In genomic region chr2:152788892-152789421, GRCm38 (mm10) we compare ENCODE assay signal across 8 mouse cellular contexts. TPM values are rescaled to one million over a fixed set of nuclear protein-coding genes. Genes with fewer than 3 reads are reported as not detected.
DNase-seq lines count a peak whose midpoint lies in the region; TF ChIP-seq lines count a peak whose summit lies in the region.

No protein-coding gene starts in this region.

- H3K27ac ChIP-seq in gastrocnemius, adult 2 months, result peak overlapping the region; percentile 95
- peak overlapping the region; percentile 86 for H3K27ac ChIP-seq in bone marrow, adult 2 months (ENCODE audit: control insufficient read depth, insufficient read depth, low read depth, low read length, poor library complexity)
- H3K27ac ChIP-seq in heart, embryonic 10.5 days, result peak overlapping the region; percentile 91
- H3K27ac ChIP-seq in spleen, adult 2 months (ENCODE audit: insufficient read depth, low read length), result peak overlapping the region; percentile 82

- intact Hi-C loops in gastrocnemius, adult 2 months (cut with DNase I), result loop anchor here (2.0 to 5.0 kb wide), 2 partner anchors 30 to 52 kb away; partner anchors contain the start of gene Id1

- TF ChIP-seq CTCF in gastrocnemius, adult 2 months (IDR thresholded peaks at IDR 0.05), result no peak
- TF ChIP-seq CTCF in bone marrow, adult 2 months (IDR thresholded peaks at IDR 0.05; ENCODE audit: control insufficient read depth, insufficient read depth, low read length), result no peak
- no peak for TF ChIP-seq CTCF in lung, adult 2 months (IDR thresholded peaks at IDR 0.05; ENCODE audit: insufficient read depth, low read length)
- TF ChIP-seq CTCF in spleen, adult 2 months (IDR thresholded peaks at IDR 0.05; ENCODE audit: extremely low read depth, insufficient read depth, insufficient read length, insufficient replicate concordance), result no peak

- peaks cover 16% of the 10 kb centered on the region for H3K4me1 ChIP-seq in bone marrow, adult 2 months (ENCODE audit: control insufficient read depth, insufficient read depth, low read length)
- peaks cover 88% of the 10 kb centered on the region for H3K4me1 ChIP-seq in heart, embryonic 10.5 days
- peaks cover 77% of the 10 kb centered on the region for H3K4me1 ChIP-seq in lung, adult 2 months (ENCODE audit: control insufficient read depth, insufficient read depth, low read length)
- peaks cover 34% of the 10 kb centered on the region for H3K4me1 ChIP-seq in spleen, adult 2 months (ENCODE audit: control insufficient read depth, insufficient read depth, insufficient read length)

- no peaks in the 10 kb centered on the region for H3K9me3 ChIP-seq in heart, embryonic 10.5 days

- peak overlapping the region; percentile 41 for H3K4me3 ChIP-seq in gastrocnemius, adult 2 months
- peak overlapping the region; percentile 6 for H3K4me3 ChIP-seq in bone marrow, adult 2 months (replicated peaks; ENCODE audit: control insufficient read depth, low read depth, low read length)
- H3K4me3 ChIP-seq in heart, embryonic 10.5 days, result peak overlapping the region; percentile 37
- no peak overlapping the region for H3K4me3 ChIP-seq in lung, adult 2 months (replicated peaks; ENCODE audit: extremely low read depth, low read depth, low read length)
- H3K4me3 ChIP-seq in spleen, adult 2 months (ENCODE audit: extremely low read depth, insufficient read depth, insufficient read length), result no peak overlapping the region

- H3K36me3 ChIP-seq in heart, embryonic 10.5 days, result peaks cover 7% of the 10 kb centered on the region; the same call in 1 of the 2 replicates
- no peaks in the 10 kb centered on the region for H3K36me3 ChIP-seq in spleen, adult 2 months (ENCODE audit: control insufficient read depth, insufficient read depth, low read length)

- 2% methylated on average over 6 of the region's 6 CpGs for WGBS in bone marrow, adult 2 months
- 24% methylated on average over 6 of the region's 6 CpGs for WGBS in heart, embryonic 10.5 days
- 12% methylated on average over 6 of the region's 6 CpGs for WGBS in lung, adult 2 months
- WGBS in spleen, adult 2 months, result 4% methylated on average over 6 of the region's 6 CpGs

- peak; percentile 39 for DNase-seq in gastrocnemius, adult 2 months
- no peak for DNase-seq in gastrocnemius, adult 8-10 months (ENCODE audit: low spot score in 2 of 2)
- peak; percentile 91 for DNase-seq in heart, embryonic 10.5 days (ENCODE audit: low spot score)
- DNase-seq in kidney, adult 9 months, result peak; percentile 66
- peak; percentile 62 for DNase-seq in lung, adult 2 months
- DNase-seq in spleen, adult 2 months (ENCODE audit: low read depth in 1 of 2, low spot score in 2 of 2), result no peak
- no peak for DNase-seq in ovary, adult 18-20 months (ENCODE audit: low spot score)

- TF ChIP-seq POLR2A in bone marrow, adult 2 months (IDR thresholded peaks at IDR 0.05; ENCODE audit: borderline replicate concordance, control insufficient read depth, low read depth, low read length), result no peak
- peak; percentile 24; the same call in 1 of the 2 replicates for TF ChIP-seq POLR2A in lung, adult 2 months (IDR thresholded peaks at IDR 0.05; ENCODE audit: borderline replicate concordance, extremely low read depth, low read depth, low read length)
- TF ChIP-seq POLR2A in spleen, adult 2 months (IDR thresholded peaks at IDR 0.05; ENCODE audit: low read depth, low read length), result no peak

- H3K27me3 ChIP-seq in heart, embryonic 10.5 days (ENCODE audit: insufficient read depth, poor library complexity, severe bottlenecking), result no peaks in the 10 kb centered on the region
- H3K27me3 ChIP-seq in spleen, adult 2 months (ENCODE audit: control insufficient read depth, insufficient read depth, low read length), result no peaks in the 10 kb centered on the region

RNA-seq across cellular contexts. Expression of gene Cox4i2, which starts 35.0 kb away (rescaled TPM):
- total RNA-seq in gastrocnemius, adult 2 months (2021), result 1 to 10 TPM; 2.0 to 4.2 TPM
- 1 to 10 TPM; 1.4 to 3.1 (median 2.0) TPM for total RNA-seq in gastrocnemius, adult 8-10 months (2022)
- polyA plus RNA-seq in bone marrow, adult 2 months (2011; ENCODE audit: insufficient read depth, insufficient read length, low replicate concordance, missing spikeins), result 1.4 TPM in 1 of 2 replicates, not detected in the other
- polyA plus RNA-seq in heart, embryonic 10.5 days (2016; fragmentation: Nextera tagmentation; extraction: Ambion mirVana), result 18.8 and 21.1 TPM in 2 replicates
- 84.7 and 90.1 TPM in 2 replicates for polyA plus RNA-seq in lung, adult 2 months (2012; rRNA removed)
- polyA plus RNA-seq in spleen, adult 2 months (2012; rRNA removed), result 0.56 and 0.59 TPM in 2 replicates

RNA-seq across cellular contexts. Expression of gene Bcl2l1, which starts 42.6 kb away (rescaled TPM):
- 10 to 100 TPM; 15.7 to 40.3 TPM for total RNA-seq in gastrocnemius, adult 2 months (2021)
- total RNA-seq in gastrocnemius, adult 8-10 months (2022), result 10 to 100 TPM in 3 of 4 experiments, 1 to 10 TPM in 1; 9.1 to 17.5 (median 15.4) TPM
- 97.4 and 124 TPM in 2 replicates for polyA plus RNA-seq in bone marrow, adult 2 months (2011; ENCODE audit: insufficient read depth, insufficient read length, low replicate concordance, missing spikeins)
- polyA plus RNA-seq in heart, embryonic 10.5 days (2016; fragmentation: Nextera tagmentation; extraction: Ambion mirVana), result 72.8 and 76.2 TPM in 2 replicates
- polyA plus RNA-seq in lung, adult 2 months (2012; rRNA removed), result 113 and 118 TPM in 2 replicates
- 36.2 and 57.4 TPM in 2 replicates for polyA plus RNA-seq in spleen, adult 2 months (2012; rRNA removed)

RNA-seq across cellular contexts. Expression of gene Id1, which starts 52.9 kb away (rescaled TPM):
- total RNA-seq in gastrocnemius, adult 2 months (2021), result 10 to 100 TPM in 1 of 2 experiments, 1 to 10 TPM in 1; 6.7 to 26.8 TPM
- total RNA-seq in gastrocnemius, adult 8-10 months (2022), result 10 to 100 TPM in 1 of 4 experiments, 1 to 10 TPM in 3; 6.7 to 16.6 (median 8.4) TPM
- polyA plus RNA-seq in bone marrow, adult 2 months (2011; ENCODE audit: insufficient read depth, insufficient read length, low replicate concordance, missing spikeins), result 4.2 and 15.9 TPM in 2 replicates
- 92.5 and 124 TPM in 2 replicates for polyA plus RNA-seq in heart, embryonic 10.5 days (2016; fragmentation: Nextera tagmentation; extraction: Ambion mirVana)
- 323 and 438 TPM in 2 replicates for polyA plus RNA-seq in lung, adult 2 months (2012; rRNA removed)
- polyA plus RNA-seq in spleen, adult 2 months (2012; rRNA removed), result 53.5 and 84.4 TPM in 2 replicates

RNA-seq across cellular contexts. Expression of gene Tpx2, which starts 58.8 kb away (rescaled TPM):
- 1 to 10 TPM; 1.1 to 1.7 TPM for total RNA-seq in gastrocnemius, adult 2 months (2021)
- total RNA-seq in gastrocnemius, adult 8-10 months (2022), result 1 to 10 TPM; 1.1 to 4.8 (median 3.1) TPM
- polyA plus RNA-seq in bone marrow, adult 2 months (2011; ENCODE audit: insufficient read depth, insufficient read length, low replicate concordance, missing spikeins), result 57.0 and 74.1 TPM in 2 replicates
- 74.7 and 97.0 TPM in 2 replicates for polyA plus RNA-seq in heart, embryonic 10.5 days (2016; fragmentation: Nextera tagmentation; extraction: Ambion mirVana)
- 0.63 and 0.77 TPM in 2 replicates for polyA plus RNA-seq in lung, adult 2 months (2012; rRNA removed)
- 2.0 and 2.2 TPM in 2 replicates for polyA plus RNA-seq in spleen, adult 2 months (2012; rRNA removed)

Comparison
In these comparisons a context has a peak if more than half of its experiments do, and no peak if none do; other contexts are left out.
1. DNase-seq: peak in gastrocnemius, adult 2 months (single experiment), heart, embryonic 10.5 days (single experiment), kidney, adult 9 months (single experiment) and lung, adult 2 months (single experiment); none in gastrocnemius, adult 8-10 months (0 of 2), spleen, adult 2 months (0 of 2) and ovary, adult 18-20 months (single experiment).
2. H3K4me3 ChIP-seq: peak in gastrocnemius, adult 2 months (single experiment), bone marrow, adult 2 months (single experiment) and heart, embryonic 10.5 days (single experiment); none in lung, adult 2 months (single experiment) and spleen, adult 2 months (single experiment).
3. Peak in every context shown above with its lines, with median percentiles within 50 percentile points of each other: H3K27ac ChIP-seq.